Mouse (Mus musculus) E14TG2a.4 (cell line): ENCODE results near the gene Plekhh3.

Experiments used
- H3K27me3 ChIP-seq: 2 replicates; pipeline ENCODE4 v1.6.1; 2014; ENCODE audit warnings: low read length, control low read depth; ENCODE audit not compliant: insufficient read depth
- H3K36me3 ChIP-seq: 2 replicates; pipeline ENCODE4 v1.6.1; 2014; ENCODE audit warnings: low read length, control low read depth; ENCODE audit not compliant: insufficient read depth
- H3K4me1 ChIP-seq: replicated peaks from 2 replicates; pipeline ENCODE4 v1.6.1; 2014; ENCODE audit warnings: low read depth, low read length, control low read depth
- H3K4me3 ChIP-seq: replicated peaks from 2 replicates; pipeline ENCODE4 v1.5.1; 2014; ENCODE audit warnings: mild to moderate bottlenecking, low read length
- H3K9me3 ChIP-seq: 2 replicates; pipeline ENCODE4 v1.6.1; 2014; ENCODE audit warnings: low read length, control low read depth
- CTCF ChIP-seq: conservative IDR thresholded peaks from 2 replicates; pipeline ENCODE4 v1.5.1; 2014; ENCODE audit warnings: low read length
- NANOG ChIP-seq: IDR thresholded peaks from 2 replicates; pipeline ENCODE4 v1.6.1; 2014; ENCODE audit warnings: borderline replicate concordance, low read length, mixed read lengths
- POU5F1 ChIP-seq: IDR thresholded peaks from 2 replicates; pipeline ENCODE4 v1.6.1; 2014; ENCODE audit warnings: low read length, borderline replicate concordance

Plekhh3 gene

GRCm38 (mm10) chr11:101174851-101175628, 3.9 kb upstream of the Plekhh3 start, which contains the start of gene Ccr10:
Gene Ccr10 (minus strand): TSS chr11:101175443.
- TF ChIP-seq NANOG (no peak), CTCF (no peak; the same call in 1 of the 2 replicates), POU5F1 (no peak)
- Histone ChIP-seq H3K36me3 (no peaks in the 10 kb centered on the region), H3K27me3 (peaks cover 89% of the 10 kb centered on the region), H3K9me3 (no peaks in the 10 kb centered on the region), H3K4me3 (peak within 1 kb of the TSS; percentile 62), H3K4me1 (peaks cover 82% of the 10 kb centered on the region)

DNA sequence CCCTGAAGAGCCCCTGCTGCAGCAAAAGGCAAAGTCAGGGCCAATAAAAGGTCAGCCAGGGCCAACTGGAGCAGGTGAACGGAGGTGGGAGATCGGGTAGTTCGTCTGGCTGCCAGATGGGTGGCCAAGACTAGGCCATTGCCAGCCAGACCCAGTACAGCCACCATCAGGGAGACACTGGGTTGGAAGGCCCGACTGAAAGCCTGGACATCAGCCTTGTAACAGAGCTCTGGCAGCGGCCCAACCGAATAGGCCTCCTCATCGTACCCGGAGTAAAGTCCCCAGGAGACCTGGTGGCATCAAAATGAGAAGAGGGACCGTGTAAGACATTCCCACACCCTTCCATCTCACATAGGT, 3.2 kb upstream of the Plekhh3 start:
- peak overlapping the region; percentile 62 for H3K4me3 ChIP-seq
- H3K4me1 ChIP-seq, result peaks cover 87% of the 10 kb centered on the region
- H3K36me3 ChIP-seq, result no peaks in the 10 kb centered on the region
- TF ChIP-seq CTCF, result no peak
- no peak for TF ChIP-seq NANOG
- TF ChIP-seq POU5F1, result no peak
- no peaks in the 10 kb centered on the region for H3K9me3 ChIP-seq
- H3K27me3 ChIP-seq, result peaks cover 91% of the 10 kb centered on the region

GRCm38 (mm10) chr11:101173631-101174388, 2.7 kb upstream of the Plekhh3 start:
- TF ChIP-seq NANOG (no peak), CTCF (0 out of 2 replicates have a peak, but pooled peaks have one; percentile 11)
- Histone ChIP-seq H3K4me3 (peak overlapping the region; percentile 62), H3K27me3 (peaks cover 91% of the 10 kb centered on the region), H3K36me3 (no peaks in the 10 kb centered on the region), H3K4me1 (peaks cover 84% of the 10 kb centered on the region), H3K9me3 (no peaks in the 10 kb centered on the region)

- H3K9me3 ChIP-seq, result no peaks in the 10 kb centered on the region
- H3K36me3 ChIP-seq, result no peaks in the 10 kb centered on the region
- TF ChIP-seq CTCF (no peak), NANOG (no peak)
- peaks cover 91% of the 10 kb centered on the region for H3K27me3 ChIP-seq
- peak overlapping the region; percentile 62 for H3K4me3 ChIP-seq
- H3K4me1 ChIP-seq, result peaks cover 77% of the 10 kb centered on the region
Observed at GRCm38 (mm10) chr11:101173112-101173511, 2.0 kb upstream of the Plekhh3 start.

- Histone ChIP-seq H3K9me3 (no peaks in the 10 kb centered on the region), H3K4me1 (peaks cover 76% of the 10 kb centered on the region), H3K4me3 (peak overlapping the region; percentile 82), H3K36me3 (peaks cover 3% of the 10 kb centered on the region), H3K27me3 (peaks cover 91% of the 10 kb centered on the region)
- TF ChIP-seq POU5F1 (no peak), NANOG (no peak), CTCF (no peak)
Observed at GRCm38 (mm10) chr11:101172434-101172815, 1.3 kb upstream of the Plekhh3 start.

- peak overlapping the region; percentile 82 for H3K4me3 ChIP-seq
- peaks cover 7% of the 10 kb centered on the region for H3K36me3 ChIP-seq
- H3K9me3 ChIP-seq, result no peaks in the 10 kb centered on the region
- peaks cover 91% of the 10 kb centered on the region for H3K27me3 ChIP-seq
- TF ChIP-seq CTCF (no peak), NANOG (no peak), POU5F1 (no peak)
- H3K4me1 ChIP-seq, result peaks cover 72% of the 10 kb centered on the region
Observed at GRCm38 (mm10) chr11:101171721-101172433, 726 bp upstream of the Plekhh3 start.

DNA sequence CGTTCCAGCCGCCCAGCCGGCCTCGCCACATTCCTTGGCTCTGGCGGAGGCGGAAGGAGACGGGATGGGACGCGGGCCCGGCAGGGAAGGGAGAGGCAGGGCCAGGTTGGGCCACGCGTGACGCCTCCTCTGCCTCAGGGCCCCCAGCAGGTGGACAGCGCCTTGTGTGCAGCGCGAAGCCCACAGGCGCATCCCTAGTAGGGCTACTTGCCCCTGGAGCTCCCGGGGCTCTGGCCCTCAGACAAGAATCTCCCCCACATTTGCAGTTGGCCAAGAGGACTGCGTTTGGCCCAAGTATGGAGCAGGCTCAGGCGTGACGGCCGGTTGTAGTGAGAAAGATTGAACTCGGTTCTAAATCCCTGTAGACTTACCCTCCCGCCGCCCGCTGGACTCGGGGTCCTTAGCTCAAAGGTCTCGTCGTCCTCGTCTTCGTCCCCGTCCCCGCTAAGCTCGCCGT, 769 bp downstream of the Plekhh3 start, which contains the start of gene Cntnap1:
Cntnap1 (plus strand) TSS at position 170 of the 457 bp plus-strand sequence.
- Histone ChIP-seq H3K9me3 (no peaks in the 10 kb centered on the region), H3K4me3 (peak within 1 kb of the TSS; percentile 84), H3K36me3 (peaks cover 15% of the 10 kb centered on the region), H3K4me1 (peaks cover 59% of the 10 kb centered on the region), H3K27me3 (peaks cover 91% of the 10 kb centered on the region)
- TF ChIP-seq POU5F1 (no peak), NANOG (no peak), CTCF (no peak)
